Mouse (Mus musculus) forebrain, embryonic 15.5 days (tissue): ENCODE results near the gene Upp2. TPM values are rescaled to one million over a fixed set of nuclear protein-coding genes. Genes with fewer than 3 reads are reported as not detected.

Source experiments
- ATAC-seq: fragments of 200-750 bp; cut with Nextera tagmentation; replicated peaks from 2 replicates; pipeline ENCODE4 v1.8.0; 2017; ENCODE audit warnings: mild to moderate bottlenecking, moderate TSS enrichment, moderate library complexity
- H3K27ac ChIP-seq: fragments of 300-500 bp; sonication (generic); replicated peaks from 2 replicates; pipeline ENCODE4 v1.5.1; 2015; ENCODE audit warnings: mild to moderate bottlenecking, inconsistent platforms
- H3K27me3 ChIP-seq: fragments of 300-500 bp; sonication (generic); 2 replicates; pipeline ENCODE4 v1.6.1; 2015; ENCODE audit warnings: inconsistent platforms
- H3K36me3 ChIP-seq: fragments of 300-500 bp; sonication (generic); 2 replicates; pipeline ENCODE4 v1.6.1; 2015; ENCODE audit warnings: mild to moderate bottlenecking, inconsistent platforms
- H3K4me1 ChIP-seq: fragments of 300-500 bp; sonication (generic); 2 replicates; pipeline ENCODE4 v1.6.1; 2015; ENCODE audit warnings: inconsistent platforms
- H3K4me2 ChIP-seq: fragments of 300-500 bp; sonication (generic); replicated peaks from 2 replicates; pipeline ENCODE4 v1.6.1; 2015; ENCODE audit warnings: mild to moderate bottlenecking, inconsistent platforms
- H3K4me3 ChIP-seq: fragments of 300-500 bp; sonication (generic); 2 replicates; pipeline ENCODE4 v1.5.1; 2015; ENCODE audit warnings: mild to moderate bottlenecking, inconsistent platforms
- H3K9ac ChIP-seq: fragments of 300-500 bp; sonication (generic); replicated peaks from 2 replicates; pipeline ENCODE4 v1.6.1; 2015; ENCODE audit warnings: mild to moderate bottlenecking, inconsistent platforms
- H3K9me3 ChIP-seq: fragments of 300-500 bp; sonication (generic); 2 replicates; pipeline ENCODE4 v1.6.1; 2016; ENCODE audit warnings: inconsistent platforms
- WGBS: fragments of 180-500 bp; shearing (Covaris S2); methylation state at CpG from one replicate; pipeline ENCODE4 v1.1.7; 2015; ENCODE audit warnings: mixed read lengths; 5-methylcytosine and 5-hydroxymethylcytosine counted together
- polyA plus RNA-seq: library from polyadenylated mRNA; unstranded; fragments of >200 nt; fragmentation: Nextera tagmentation; extraction: Ambion mirVana; gene quantifications from 2 replicates; pipeline ENCODE4 v1.2.1, GENCODE M21; 2015

Upp2 gene
- polyA plus RNA-seq, 1 experiment from 2014 or later = 14.4 TPM

DNA sequence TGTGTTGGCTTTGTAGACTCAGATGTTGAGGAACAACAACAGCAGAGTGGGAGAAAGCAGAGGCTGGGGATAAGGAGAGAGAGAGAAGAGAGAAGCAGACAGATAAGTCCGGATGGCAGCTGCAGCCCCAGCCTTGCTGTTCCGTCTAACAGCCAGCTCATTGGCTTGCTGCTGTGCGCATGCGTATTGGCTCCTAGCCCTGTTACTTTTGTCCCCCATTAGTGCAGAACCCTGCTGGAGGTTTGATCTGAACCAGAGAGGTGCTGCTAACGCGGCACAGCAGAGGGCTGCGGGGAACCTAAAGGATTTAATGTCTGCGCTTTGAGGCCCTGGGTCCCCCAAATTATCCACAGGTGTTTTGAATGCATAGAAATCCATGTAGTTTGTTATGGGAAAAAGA is 219.6 kb downstream of the Upp2 start:
- no peaks in the 10 kb centered on the region for H3K27me3 ChIP-seq
- peaks cover 16% of the 10 kb centered on the region for H3K4me1 ChIP-seq
- ATAC-seq = peak; percentile 58; the same call in 1 of the 2 replicates
- no peaks in the 10 kb centered on the region for H3K9me3 ChIP-seq
- WGBS = 47% methylated on average over 8 of the region's 8 CpGs
- no peak overlapping the region for H3K4me2 ChIP-seq
- no peak overlapping the region for H3K9ac ChIP-seq
- H3K36me3 ChIP-seq = no peaks in the 10 kb centered on the region
- no peak overlapping the region; the same call in 1 of the 2 replicates for H3K27ac ChIP-seq
- H3K4me3 ChIP-seq = no peak overlapping the region

DNA sequence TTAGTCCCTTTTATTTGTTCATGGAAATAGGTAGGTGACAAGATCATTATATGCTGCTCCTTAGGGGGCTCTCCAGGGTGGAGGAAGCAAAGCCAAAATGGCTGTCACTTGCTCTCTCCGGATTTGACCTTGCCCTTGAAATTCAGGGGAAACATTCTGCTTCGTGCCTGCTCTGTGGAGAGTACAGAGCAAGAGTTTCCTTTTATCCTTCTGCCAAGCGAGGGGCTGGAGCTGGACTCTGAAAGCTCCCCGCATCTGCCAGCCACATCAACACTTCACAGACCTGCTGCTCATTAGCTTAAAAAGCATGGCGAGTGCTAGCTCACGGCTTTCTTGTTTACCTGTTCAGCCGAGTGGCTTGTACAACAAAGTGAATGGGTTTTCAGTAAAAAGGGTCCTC is 220.3 kb downstream of the Upp2 start:
- H3K9me3 ChIP-seq = no peaks in the 10 kb centered on the region
- no peaks in the 10 kb centered on the region for H3K36me3 ChIP-seq
- peaks cover 16% of the 10 kb centered on the region for H3K4me1 ChIP-seq
- H3K4me2 ChIP-seq = no peak overlapping the region
- H3K27me3 ChIP-seq = no peaks in the 10 kb centered on the region
- H3K4me3 ChIP-seq = no peak overlapping the region
- ATAC-seq = peak; percentile 66
- H3K9ac ChIP-seq = no peak overlapping the region
- no peak overlapping the region for H3K27ac ChIP-seq
- WGBS = 14% methylated on average over 7 of the region's 7 CpGs

DNA sequence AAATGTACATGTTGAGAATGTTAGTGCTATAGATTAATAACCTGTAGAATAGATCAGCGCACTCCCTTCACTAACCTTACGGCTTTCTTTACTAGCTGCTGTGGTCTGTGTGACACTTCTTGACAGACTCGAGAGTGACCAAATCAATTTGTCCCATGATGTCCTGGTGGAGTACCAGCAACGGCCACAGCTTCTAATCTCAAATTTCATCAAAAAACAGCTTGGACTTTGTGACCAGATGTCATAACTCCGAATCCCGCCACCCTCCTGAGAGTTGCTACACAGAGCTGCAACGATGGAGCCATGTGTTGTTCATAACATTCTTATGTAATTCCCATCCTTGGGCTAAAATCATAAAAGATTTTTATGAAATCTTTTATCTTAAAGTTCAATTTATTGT is 222.8 kb downstream of the Upp2 start:
- no peaks in the 10 kb centered on the region for H3K27me3 ChIP-seq
- no peaks in the 10 kb centered on the region for H3K36me3 ChIP-seq
- H3K27ac ChIP-seq = no peak overlapping the region
- peaks cover 13% of the 10 kb centered on the region for H3K4me1 ChIP-seq
- WGBS = 80% methylated on average over 7 of the region's 7 CpGs
- ATAC-seq = no peak
- no peak overlapping the region for H3K9ac ChIP-seq
- H3K4me2 ChIP-seq = no peak overlapping the region
- H3K9me3 ChIP-seq = no peaks in the 10 kb centered on the region
- H3K4me3 ChIP-seq = no peak overlapping the region

DNA sequence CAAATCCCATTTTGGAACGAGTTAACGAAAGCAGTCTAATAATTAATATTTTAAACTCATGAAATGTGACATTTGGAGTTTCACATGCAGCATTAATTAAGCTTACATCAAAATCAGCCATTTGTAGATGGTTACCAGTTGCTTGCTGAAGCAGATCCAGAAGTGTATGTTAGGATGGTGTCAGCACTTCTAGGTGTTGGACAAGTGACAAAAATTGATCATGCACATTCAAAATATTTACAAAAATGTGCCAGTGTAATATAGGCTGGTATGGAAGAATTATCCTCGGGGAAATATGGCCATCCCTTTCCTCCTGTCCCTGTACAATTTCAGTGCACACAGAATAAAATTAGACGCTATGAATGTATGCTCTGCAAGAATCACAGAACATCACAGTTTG is 223.3 kb downstream of the Upp2 start:
- H3K4me3 ChIP-seq = no peak overlapping the region
- no peak overlapping the region for H3K9ac ChIP-seq
- H3K9me3 ChIP-seq = no peaks in the 10 kb centered on the region
- H3K27me3 ChIP-seq = no peaks in the 10 kb centered on the region
- no peaks in the 10 kb centered on the region for H3K36me3 ChIP-seq
- H3K27ac ChIP-seq = no peak overlapping the region
- H3K4me1 ChIP-seq = peaks cover 13% of the 10 kb centered on the region
- no peak overlapping the region for H3K4me2 ChIP-seq
- ATAC-seq = no peak
- WGBS = 69% methylated on average over 4 of the region's 4 CpGs

DNA sequence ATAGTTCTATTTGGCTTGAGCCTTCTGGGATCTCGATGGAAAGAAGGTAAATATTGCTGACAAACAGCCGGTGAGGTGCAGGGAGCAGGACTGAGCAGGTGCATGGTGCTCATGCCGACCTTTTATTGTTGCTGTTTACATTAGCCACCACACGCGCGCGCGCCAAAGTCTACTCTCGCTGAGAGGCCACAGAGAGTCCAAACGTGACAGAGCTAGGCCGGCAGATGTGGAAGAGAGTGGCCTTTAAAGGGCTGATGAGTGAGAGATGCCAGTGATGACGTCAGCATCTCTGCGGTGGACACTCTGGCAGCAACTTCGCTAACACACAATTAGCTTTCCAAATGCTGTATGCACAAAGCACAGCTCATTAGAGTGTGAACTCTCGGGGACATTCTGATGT is 227.4 kb downstream of the Upp2 start:
- no peaks in the 10 kb centered on the region for H3K9me3 ChIP-seq
- no peak overlapping the region for H3K4me3 ChIP-seq
- no peaks in the 10 kb centered on the region for H3K27me3 ChIP-seq
- H3K27ac ChIP-seq = no peak overlapping the region
- no peak overlapping the region for H3K4me2 ChIP-seq
- ATAC-seq = 0 out of 2 replicates have a peak, but pooled peaks have one; percentile 29
- WGBS = 66% methylated on average over 15 of the region's 15 CpGs
- no peak overlapping the region for H3K9ac ChIP-seq
- no peaks in the 10 kb centered on the region for H3K36me3 ChIP-seq
- H3K4me1 ChIP-seq = no peaks in the 10 kb centered on the region

DNA sequence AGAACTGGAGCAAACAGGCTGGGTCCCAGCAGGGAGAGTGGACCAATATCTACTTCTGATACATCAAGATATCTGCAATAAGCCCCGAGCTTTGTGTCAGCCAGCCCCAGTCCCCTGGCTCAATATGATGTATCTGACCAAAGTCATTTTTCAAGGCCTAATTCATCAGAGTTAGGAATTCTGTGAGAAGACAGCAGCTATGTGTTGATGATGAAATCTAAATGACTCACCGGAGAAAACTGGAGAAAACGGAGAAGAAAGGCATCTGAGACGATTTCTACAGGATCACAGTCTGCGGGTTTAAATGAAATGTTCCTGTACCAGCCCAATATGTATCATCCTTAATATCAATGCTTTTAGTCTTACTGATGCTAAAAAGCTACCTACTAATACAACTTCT is 228.3 kb downstream of the Upp2 start:
- Histone ChIP-seq H3K36me3 (no peaks in the 10 kb centered on the region), H3K27me3 (no peaks in the 10 kb centered on the region), H3K9ac (no peak overlapping the region), H3K27ac (no peak overlapping the region), H3K4me1 (no peaks in the 10 kb centered on the region), H3K9me3 (no peaks in the 10 kb centered on the region), H3K4me2 (no peak overlapping the region), H3K4me3 (no peak overlapping the region)
- no peak for ATAC-seq
- 96% methylated on average over 5 of the region's 5 CpGs for WGBS

DNA sequence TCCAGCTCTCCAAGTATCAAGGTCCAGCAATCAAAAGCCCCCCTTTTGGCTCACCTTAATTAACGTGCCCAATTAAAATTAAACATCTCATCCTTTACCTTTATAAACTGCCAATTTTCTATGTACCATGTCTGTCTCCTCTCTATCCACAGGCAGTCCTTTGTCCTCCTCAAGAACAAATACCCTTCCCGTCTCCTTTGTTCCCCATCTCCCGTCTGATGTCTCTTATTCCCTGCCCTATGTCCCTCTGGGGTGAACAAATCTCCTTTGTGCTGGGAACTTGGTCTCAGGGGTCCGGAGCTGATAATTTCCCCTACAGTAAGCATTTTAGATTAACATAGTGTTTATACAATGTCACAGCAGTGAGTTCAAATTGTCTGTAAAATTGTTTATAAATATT is 230.4 kb downstream of the Upp2 start:
- H3K4me2 ChIP-seq = no peak overlapping the region
- no peak overlapping the region for H3K4me3 ChIP-seq
- no peak for ATAC-seq
- H3K27ac ChIP-seq = no peak overlapping the region
- no peaks in the 10 kb centered on the region for H3K27me3 ChIP-seq
- whole genome bisulfite sequencing = 18% methylated on average over 4 of the region's 4 CpGs
- H3K9me3 ChIP-seq = no peaks in the 10 kb centered on the region
- no peaks in the 10 kb centered on the region for H3K36me3 ChIP-seq
- H3K9ac ChIP-seq = no peak overlapping the region
- no peaks in the 10 kb centered on the region for H3K4me1 ChIP-seq

DNA sequence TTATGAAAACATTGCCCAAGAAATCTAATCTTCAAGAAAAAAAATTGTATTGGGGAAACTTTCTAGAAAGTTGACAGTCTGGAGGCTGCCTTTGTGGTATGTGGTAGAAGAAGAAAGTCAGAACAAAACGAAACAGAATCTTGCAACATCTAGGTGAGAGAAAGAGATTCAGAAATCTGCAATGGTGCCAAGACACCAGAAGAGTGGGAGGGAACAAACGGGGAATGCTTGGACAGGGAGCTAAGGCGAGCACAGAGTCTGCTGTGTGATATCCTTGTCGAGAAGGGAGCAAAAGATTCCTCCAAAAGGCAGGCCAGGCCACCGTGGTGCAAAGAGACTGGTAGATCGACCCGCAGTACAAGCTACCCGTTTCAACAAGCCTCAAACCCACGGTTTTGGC is 232.0 kb downstream of the Upp2 start:
- WGBS = 88% methylated on average over 9 of the region's 9 CpGs
- no peaks in the 10 kb centered on the region for H3K4me1 ChIP-seq
- no peaks in the 10 kb centered on the region for H3K36me3 ChIP-seq
- no peak overlapping the region for H3K27ac ChIP-seq
- no peak overlapping the region for H3K4me2 ChIP-seq
- no peaks in the 10 kb centered on the region for H3K9me3 ChIP-seq
- no peak overlapping the region for H3K9ac ChIP-seq
- H3K27me3 ChIP-seq = no peaks in the 10 kb centered on the region
- no peak overlapping the region for H3K4me3 ChIP-seq
- ATAC-seq = no peak

DNA sequence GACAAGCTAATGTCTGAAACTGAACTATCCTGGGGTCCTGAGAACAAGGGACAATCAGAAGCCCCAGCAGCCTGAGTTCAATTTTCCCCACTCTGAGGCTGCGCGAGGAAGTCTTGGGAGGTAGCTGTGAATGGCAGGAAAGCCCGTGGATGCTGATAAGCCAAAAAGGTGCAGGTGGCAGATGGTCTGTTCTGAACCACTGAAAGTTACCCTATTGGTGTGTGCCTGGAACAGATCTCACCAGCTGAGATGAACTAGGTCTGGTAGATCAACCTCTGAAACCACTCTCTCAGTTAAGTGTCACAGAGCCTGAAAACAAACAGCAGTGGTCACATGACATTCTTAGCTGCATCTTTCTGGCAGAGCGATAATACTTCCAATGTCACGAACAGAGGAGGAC is 232.5 kb downstream of the Upp2 start:
- ATAC-seq = no peak

DNA sequence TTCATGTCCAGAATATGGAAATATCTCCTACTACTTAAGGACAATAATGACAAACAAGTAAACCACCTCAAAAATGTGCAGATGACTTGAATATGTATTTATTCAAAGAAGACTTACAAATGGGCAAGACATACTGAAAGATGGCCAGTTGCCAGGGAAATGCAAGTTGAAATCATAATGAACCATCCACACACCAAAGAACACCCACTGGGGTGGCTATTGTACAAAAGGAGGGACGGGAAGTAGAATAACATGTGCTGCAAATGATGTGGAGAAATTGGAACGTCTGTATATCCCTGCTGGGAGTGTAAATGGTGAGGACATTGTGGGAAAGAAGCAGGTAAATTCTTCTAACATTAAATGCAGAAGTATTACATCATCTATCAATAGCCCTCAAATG is 245.8 kb downstream of the Upp2 start:
- no peak overlapping the region for H3K27ac ChIP-seq
- no peak overlapping the region for H3K4me2 ChIP-seq
- H3K9me3 ChIP-seq = no peaks in the 10 kb centered on the region
- H3K27me3 ChIP-seq = no peaks in the 10 kb centered on the region
- H3K4me3 ChIP-seq = no peak overlapping the region
- WGBS = 6% methylated on average over 2 of the region's 2 CpGs
- H3K36me3 ChIP-seq = no peaks in the 10 kb centered on the region
- no peak for ATAC-seq
- H3K4me1 ChIP-seq = no peaks in the 10 kb centered on the region
- no peak overlapping the region for H3K9ac ChIP-seq

More for the DNA sequence above, 232.5 kb downstream of the Upp2 start:
- Histone ChIP-seq H3K9ac (no peak overlapping the region), H3K4me3 (no peak overlapping the region), H3K27me3 (no peaks in the 10 kb centered on the region), H3K9me3 (no peaks in the 10 kb centered on the region), H3K4me2 (no peak overlapping the region), H3K4me1 (no peaks in the 10 kb centered on the region), H3K27ac (no peak overlapping the region), H3K36me3 (no peaks in the 10 kb centered on the region)
- WGBS = 89% methylated on average over 5 of the region's 5 CpGs

DNA sequence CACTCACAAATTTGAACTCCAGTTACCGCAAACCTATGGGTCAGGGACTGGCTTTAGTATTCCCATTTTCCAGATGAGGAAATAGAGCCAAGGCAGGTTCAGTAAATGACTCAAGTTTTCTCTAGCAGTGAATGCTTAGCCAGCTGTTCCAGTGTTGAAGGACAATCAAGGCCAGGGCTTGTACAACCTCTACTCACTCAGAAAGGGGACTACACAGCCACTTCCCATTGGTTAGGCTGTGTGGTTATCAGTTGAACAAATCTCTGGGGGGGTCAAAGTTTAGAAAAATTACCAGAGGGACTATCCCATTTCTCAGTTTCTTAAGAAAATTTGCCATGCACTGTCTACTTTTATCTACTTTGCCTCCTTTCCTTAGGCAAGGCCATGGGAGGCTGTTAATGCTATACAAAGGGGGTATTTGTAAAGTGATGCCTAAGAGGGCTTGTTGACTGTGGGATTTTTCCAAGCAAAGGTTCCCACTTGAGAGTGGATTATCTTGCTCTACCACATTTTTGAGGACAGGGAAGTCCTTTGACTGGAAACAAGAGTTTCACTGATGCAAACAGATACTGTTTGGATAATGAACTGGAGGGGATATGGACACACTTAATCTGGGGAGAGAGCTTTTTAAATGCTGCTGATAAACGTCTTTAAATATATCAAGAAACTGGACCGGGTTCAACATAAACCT is 262.0 kb downstream of the Upp2 start:
- no peak for ATAC-seq
- no peak overlapping the region for H3K27ac ChIP-seq
- no peak overlapping the region for H3K4me2 ChIP-seq
- no peaks in the 10 kb centered on the region for H3K27me3 ChIP-seq
- H3K36me3 ChIP-seq = no peaks in the 10 kb centered on the region
- no peaks in the 10 kb centered on the region for H3K9me3 ChIP-seq
- 76% methylated on average over 3 of the region's 3 CpGs for WGBS
- H3K9ac ChIP-seq = no peak overlapping the region
- no peaks in the 10 kb centered on the region for H3K4me1 ChIP-seq
- H3K4me3 ChIP-seq = no peak overlapping the region

DNA sequence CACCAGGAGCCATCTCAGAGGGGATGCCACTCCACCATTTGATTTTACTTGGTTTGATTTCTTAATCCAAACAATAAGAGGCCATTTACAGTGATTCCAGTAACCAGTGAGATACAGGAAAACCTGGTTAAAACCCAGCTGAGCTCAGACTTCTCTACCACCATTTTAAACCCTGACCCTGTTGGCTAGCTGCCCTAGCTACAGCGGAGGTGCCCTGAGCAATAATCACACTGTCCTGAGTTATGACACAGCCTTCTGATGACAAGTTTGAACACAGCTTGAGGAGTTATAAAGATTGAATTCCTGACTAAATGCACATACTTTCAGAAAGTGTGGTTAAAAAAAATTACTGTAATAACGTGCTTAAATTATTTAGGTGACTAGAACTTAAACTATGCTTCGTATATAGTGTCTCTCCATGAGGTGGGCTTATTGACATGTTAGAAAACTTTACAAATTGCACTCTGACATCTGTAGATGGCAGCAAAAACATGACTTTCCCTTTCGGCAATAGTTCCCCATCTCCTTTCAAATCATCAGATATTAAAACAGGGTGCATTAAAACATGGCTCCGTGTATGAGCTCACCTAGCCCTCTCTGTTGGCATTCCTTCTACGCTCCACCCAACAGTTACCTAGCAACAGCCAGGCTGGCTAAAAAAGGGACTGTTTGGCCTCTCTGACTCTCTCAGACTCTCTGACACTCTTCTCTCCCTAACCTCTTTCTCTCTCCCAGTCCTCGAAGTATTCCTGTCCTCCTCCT is 263.1 kb downstream of the Upp2 start:
- peak; percentile 29; the same call in 1 of the 2 replicates for ATAC-seq

More for the DNA sequence above, 263.1 kb downstream of the Upp2 start:
- Histone ChIP-seq H3K9me3 (no peaks in the 10 kb centered on the region), H3K4me2 (no peak overlapping the region), H3K27me3 (no peaks in the 10 kb centered on the region), H3K9ac (no peak overlapping the region), H3K4me3 (no peak overlapping the region), H3K4me1 (0 out of 2 replicates have a peak, but pooled peaks cover 1% of the 10 kb centered on the region), H3K36me3 (no peaks in the 10 kb centered on the region), H3K27ac (no peak overlapping the region)
- WGBS = 63% methylated on average over 7 of the region's 7 CpGs
